Comparison of ENCODE assay signal across 13 mouse cellular contexts in genomic region chr7:144427460-144427859, GRCm38 (mm10). TPM values are rescaled to one million over a fixed set of nuclear protein-coding genes. Genes with fewer than 3 reads are reported as not detected.
DNase-seq lines count a peak whose midpoint lies in the region; ATAC-seq and TF ChIP-seq lines count a peak whose summit lies in the region.
"Had no signal": no experiment of that assay in that cellular context is flagged by ENCODE, and none has a peak within 500 bp of the region (broad histone marks: within the 10 kb centered on the region; RNA-seq: fewer than 3 reads in every experiment).

No protein-coding gene starts in this region.

- no peaks in the 10 kb centered on the region for H3K27me3 ChIP-seq in hindbrain, postnatal 0 days (ENCODE audit: insufficient read depth, low read length)
- H3K27me3 ChIP-seq in hindbrain, embryonic 10.5 days (ENCODE audit: insufficient read depth, poor library complexity, severe bottlenecking), result no peaks in the 10 kb centered on the region
- no peaks in the 10 kb centered on the region for H3K27me3 ChIP-seq in midbrain, postnatal 0 days (ENCODE audit: insufficient read depth, low read length)
- no peaks in the 10 kb centered on the region for H3K27me3 ChIP-seq in midbrain, embryonic 16.5 days (ENCODE audit: control insufficient read depth, insufficient read depth, low read depth, low read length)

- no peaks in the 10 kb centered on the region for H3K4me1 ChIP-seq in hindbrain, postnatal 0 days (ENCODE audit: insufficient read depth, low read length)
- 0 out of 2 replicates have a peak, but pooled peaks cover 11% of the 10 kb centered on the region for H3K4me1 ChIP-seq in hindbrain, embryonic 10.5 days (replicated peaks)
- no peaks in the 10 kb centered on the region for H3K4me1 ChIP-seq in midbrain, postnatal 0 days (ENCODE audit: insufficient read depth, low read length)
- H3K4me1 ChIP-seq in midbrain, embryonic 16.5 days (ENCODE audit: control insufficient read depth, insufficient read depth, low read length), result peaks cover 7% of the 10 kb centered on the region; the same call in 1 of the 2 replicates
- peaks cover 16% of the 10 kb centered on the region for H3K4me1 ChIP-seq in olfactory bulb, adult 2 months (ENCODE audit: control insufficient read depth, insufficient read depth, low read length)
- H3K4me1 ChIP-seq: liver, embryonic 15.5 days had no signal

- 82% methylated on average over 3 of the region's 3 CpGs for WGBS in hindbrain, postnatal 0 days
- 79% methylated on average over 3 of the region's 3 CpGs for WGBS in hindbrain, embryonic 10.5 days
- WGBS in midbrain, postnatal 0 days, result 75% methylated on average over 3 of the region's 3 CpGs
- 77% methylated on average over 3 of the region's 3 CpGs for WGBS in midbrain, embryonic 16.5 days
- WGBS in olfactory bulb, adult 2 months, result 88% methylated on average over 3 of the region's 3 CpGs

- H3K4me3 ChIP-seq in hindbrain, postnatal 0 days (ENCODE audit: low read length), result no peak overlapping the region
- H3K4me3 ChIP-seq in hindbrain, embryonic 10.5 days, result no peak overlapping the region
- H3K4me3 ChIP-seq in midbrain, postnatal 0 days (ENCODE audit: low read depth, low read length), result no peak overlapping the region
- no peak overlapping the region for H3K4me3 ChIP-seq in midbrain, embryonic 16.5 days (ENCODE audit: low read depth, low read length)
- no peak overlapping the region for H3K4me3 ChIP-seq in olfactory bulb, adult 2 months (ENCODE audit: insufficient read depth, low read depth, low read length)
- H3K4me3 ChIP-seq: liver, embryonic 15.5 days had no signal

- H3K36me3 ChIP-seq in hindbrain, postnatal 0 days (ENCODE audit: insufficient read depth, low read length), result no peaks in the 10 kb centered on the region
- H3K36me3 ChIP-seq in hindbrain, embryonic 10.5 days, result no peaks in the 10 kb centered on the region
- no peaks in the 10 kb centered on the region for H3K36me3 ChIP-seq in midbrain, postnatal 0 days (ENCODE audit: insufficient read depth, low read length)
- H3K36me3 ChIP-seq in midbrain, embryonic 16.5 days (ENCODE audit: control insufficient read depth, insufficient read depth, low read length), result no peaks in the 10 kb centered on the region
- H3K36me3 ChIP-seq: liver, embryonic 15.5 days had no signal

- TF ChIP-seq CTCF in hindbrain, postnatal 0 days (IDR thresholded peaks at IDR 0.05; ENCODE audit: low read depth), result peak; percentile 49
- peak; percentile 48 for TF ChIP-seq CTCF in midbrain, postnatal 0 days (IDR thresholded peaks at IDR 0.05)
- TF ChIP-seq CTCF in olfactory bulb, adult 2 months (IDR thresholded peaks at IDR 0.05; ENCODE audit: insufficient read depth, low read depth, low read length), result peak; percentile 41; the same call in 1 of the 2 replicates

- intact Hi-C loops in heart, postnatal 36 days (cut with DNase I), result loop anchor here (5.0 kb wide), 1 partner anchor 355 kb away; no protein-coding TSS in a partner anchor

- H3K4me2 ChIP-seq in hindbrain, postnatal 0 days (ENCODE audit: low read depth, low read length), result no peak overlapping the region
- H3K4me2 ChIP-seq in midbrain, postnatal 0 days (ENCODE audit: low read depth, low read length, poor library complexity, severe bottlenecking), result no peak overlapping the region
- no peak overlapping the region for H3K4me2 ChIP-seq in midbrain, embryonic 16.5 days (ENCODE audit: low read length)
- H3K4me2 ChIP-seq: hindbrain, embryonic 14.5 days; liver, embryonic 15.5 days had no signal

- DNase-seq in hindbrain, postnatal 0 days (ENCODE audit: low spot score), result no peak
- DNase-seq in hindbrain, embryonic 10.5 days (ENCODE audit: low spot score), result no peak
- no peak for DNase-seq in midbrain, postnatal 0 days (ENCODE audit: low spot score)
- DNase-seq in adipocyte (ENCODE audit: low spot score), result peak; percentile 11
- DNase-seq in heart, postnatal 36 days, result no peak
- no peak for DNase-seq in embryo, embryonic 10 days (ENCODE audit: low spot score)
- DNase-seq: gastrocnemius, postnatal 36 days; kidney, postnatal 10 days had no signal

- no peaks in the 10 kb centered on the region for H3K9me3 ChIP-seq in hindbrain, postnatal 0 days (ENCODE audit: low read length)
- no peaks in the 10 kb centered on the region for H3K9me3 ChIP-seq in hindbrain, embryonic 10.5 days
- no peaks in the 10 kb centered on the region for H3K9me3 ChIP-seq in midbrain, postnatal 0 days (ENCODE audit: low read length)
- H3K9me3 ChIP-seq in midbrain, embryonic 16.5 days (replicated peaks; ENCODE audit: control insufficient read depth, low read length, poor library complexity, severe bottlenecking), result no peaks in the 10 kb centered on the region
- H3K9me3 ChIP-seq: liver, embryonic 15.5 days had no signal

- no peak for TF ChIP-seq POLR2A in olfactory bulb, adult 2 months (IDR thresholded peaks at IDR 0.05; ENCODE audit: insufficient read depth, low read depth, low read length)

- no peak overlapping the region for H3K27ac ChIP-seq in hindbrain, postnatal 0 days
- H3K27ac ChIP-seq in hindbrain, embryonic 10.5 days, result no peak overlapping the region
- H3K27ac ChIP-seq in midbrain, postnatal 0 days (ENCODE audit: low read depth, low read length), result no peak overlapping the region
- H3K27ac ChIP-seq in midbrain, embryonic 16.5 days (ENCODE audit: low read length), result no peak overlapping the region
- H3K27ac ChIP-seq in olfactory bulb, adult 2 months (ENCODE audit: insufficient read depth, low read depth, low read length), result no peak overlapping the region
- H3K27ac ChIP-seq: hindbrain, embryonic 14.5 days; liver, embryonic 15.5 days had no signal

- no peak for ATAC-seq in hindbrain, postnatal 0 days
- ATAC-seq in midbrain, postnatal 0 days (ENCODE audit: low FRiP score), result no peak
- no peak for ATAC-seq in midbrain, embryonic 16.5 days
- ATAC-seq: forebrain, embryonic 14.5 days had no signal

- no peak overlapping the region for H3K9ac ChIP-seq in hindbrain, postnatal 0 days (replicated peaks; ENCODE audit: low read length)
- no peak overlapping the region for H3K9ac ChIP-seq in midbrain, postnatal 0 days (replicated peaks; ENCODE audit: low read length, poor library complexity, severe bottlenecking)
- H3K9ac ChIP-seq in midbrain, embryonic 16.5 days (ENCODE audit: low read depth, low read length), result no peak overlapping the region
- H3K9ac ChIP-seq: hindbrain, embryonic 14.5 days; liver, embryonic 15.5 days had no signal

RNA-seq across cellular contexts. Expression of gene Cttn, which starts 43.3 kb away (rescaled TPM):
- total RNA-seq in hindbrain, postnatal 0 days (2014; rRNA removed), result 120 TPM in 2 replicates
- polyA plus RNA-seq in hindbrain, postnatal 0 days (2015; fragmentation: Nextera tagmentation; extraction: Ambion mirVana), result 154 and 157 TPM in 2 replicates
- polyA plus RNA-seq in hindbrain, embryonic 10.5 days (2016; fragmentation: Nextera tagmentation; extraction: Ambion mirVana), result 205 and 210 TPM in 2 replicates
- 131 and 150 TPM in 2 replicates for total RNA-seq in midbrain, postnatal 0 days (2014; rRNA removed)
- 162 and 165 TPM in 2 replicates for polyA plus RNA-seq in midbrain, postnatal 0 days (2015; fragmentation: Nextera tagmentation; extraction: Ambion mirVana)
- 190 and 195 TPM in 2 replicates for polyA plus RNA-seq in midbrain, embryonic 16.5 days (2015; fragmentation: Nextera tagmentation; extraction: Ambion mirVana)
- not detected in 2 replicates for polyA plus RNA-seq in olfactory bulb, adult 2 months (2012; ENCODE audit: insufficient read depth, insufficient read length, low replicate concordance, missing spikeins)
- 10 to 100 TPM; 32.2 to 32.4 TPM for total RNA-seq in heart, postnatal 36 days (2021)
